Mouse (Mus musculus): ENCODE data around the gene Olfr97. TPM values are rescaled to one million over a fixed set of nuclear protein-coding genes. Genes with fewer than 3 reads are reported as not detected.

Olfr97 gene
- polyA plus RNA-seq (2015; fragmentation: Nextera tagmentation; extraction: Ambion mirVana), result not detected in 2 replicates

DNA sequence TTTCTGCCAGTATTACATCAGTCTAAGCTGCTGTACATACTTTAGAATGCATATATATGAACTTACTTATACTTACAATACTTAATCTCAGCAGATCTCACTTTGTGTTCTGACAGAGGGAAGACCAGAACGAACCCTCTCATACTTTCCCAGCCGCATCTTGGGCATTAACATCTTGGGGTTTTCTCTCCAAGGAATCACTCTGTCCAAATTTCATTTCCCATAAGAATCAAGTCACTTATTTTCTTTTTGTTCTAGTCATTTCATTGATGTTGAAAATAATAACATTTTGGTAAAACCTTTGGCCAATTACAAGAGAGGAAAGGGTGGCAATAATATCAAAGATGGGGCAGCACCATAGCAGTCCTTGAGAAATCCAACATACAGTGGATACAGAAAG, at the start of gene Olfr97:
Olfr97 (minus strand) TSS at position 101 of the 400 bp plus-strand sequence.

GRCm38 (mm10) chr17:37283360-37283759, 46.2 kb upstream of the Olfr97 start, which contains the start of gene Olfr99:
Gene Olfr99, minus strand, starts transcription at chr17:37283460.

DNA sequence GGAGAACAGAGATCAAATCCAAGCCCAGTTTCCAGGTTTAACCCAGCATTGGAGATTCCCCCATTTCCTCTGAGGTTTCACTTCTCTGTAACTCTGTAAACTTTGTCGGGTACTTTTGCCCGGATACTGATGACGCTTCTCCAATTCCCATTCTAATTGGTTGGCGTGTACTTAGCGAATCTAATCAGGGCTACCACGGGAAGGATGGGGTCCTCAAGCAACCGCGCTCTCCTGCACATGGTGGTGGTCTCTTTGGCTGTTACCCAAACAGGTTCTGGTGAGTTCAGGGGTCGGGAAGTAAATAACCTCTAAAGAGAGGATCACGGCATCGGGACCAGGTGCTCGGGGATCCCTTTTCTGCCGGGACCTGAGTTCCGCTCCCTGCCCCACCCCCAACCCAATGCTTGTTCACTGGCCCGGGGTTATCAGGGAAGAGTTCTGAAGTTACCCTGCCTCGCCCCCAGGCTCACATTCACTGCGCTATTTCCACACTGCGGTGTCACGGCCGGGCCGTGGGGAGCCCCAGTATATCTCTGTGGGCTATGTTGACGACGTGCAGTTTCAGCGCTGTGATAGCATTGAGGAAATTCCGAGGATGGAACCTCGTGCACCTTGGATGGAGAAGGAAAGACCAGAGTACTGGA, 33.0 kb upstream of the Olfr97 start, which contains the start of gene H2-M3:
H2-M3 (plus strand) TSS at position 163 of the 644 bp plus-strand sequence.

DNA sequence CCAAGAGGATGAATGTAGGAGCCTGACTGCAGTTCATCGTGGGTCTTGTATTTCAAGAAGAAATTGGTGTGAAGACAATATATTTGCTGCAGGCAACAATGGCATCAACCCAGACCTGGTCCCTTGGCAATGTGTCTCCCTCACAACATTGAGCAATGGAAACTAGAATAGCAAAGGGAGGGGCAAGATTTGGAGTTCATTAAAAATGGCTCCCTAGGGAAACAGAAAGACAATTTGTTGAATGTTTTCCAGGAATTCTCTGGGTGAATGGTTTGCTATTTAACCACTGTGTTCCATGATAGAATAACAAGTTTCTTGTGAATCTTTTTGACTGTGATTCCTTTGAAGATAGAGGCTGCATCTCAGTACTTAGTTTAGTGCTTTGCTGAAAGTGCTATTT, 26.5 kb upstream of the Olfr97 start, which contains the start of gene Olfr98:
Olfr98 (minus strand) TSS at position 124 of the 400 bp plus-strand sequence.

GRCm38 (mm10) chr17:37219846-37220245, 17.3 kb downstream of the Olfr97 start, which contains the start of gene Olfr96:
Gene Olfr96, plus strand, starts transcription at chr17:37220146.

DNA sequence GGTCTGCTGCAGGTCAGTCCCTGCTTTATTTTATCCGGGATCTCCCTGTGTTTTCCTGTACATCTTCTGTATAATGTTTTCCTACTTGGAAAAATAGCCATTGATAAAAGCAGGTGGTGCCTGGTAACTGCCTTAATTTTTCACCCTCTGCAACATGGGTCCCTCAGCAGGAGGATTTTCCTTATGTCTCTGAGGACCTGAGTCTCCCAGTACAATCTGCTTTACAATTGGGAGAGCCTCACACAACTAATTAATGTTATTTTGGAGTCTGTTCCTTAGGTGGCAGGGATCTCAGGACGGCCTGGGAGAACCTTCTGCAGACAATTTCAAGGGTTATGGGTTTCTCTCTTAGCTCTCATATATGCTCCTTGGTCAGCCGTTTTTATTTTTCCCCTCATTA, 24.1 kb downstream of the Olfr97 start, which contains the start of gene Olfr95:
Olfr95 (minus strand) TSS at position 101 of the 400 bp plus-strand sequence.

GRCm38 (mm10) chr17:37200894-37201293, 36.2 kb downstream of the Olfr97 start, which contains the start of gene Olfr94:
Gene Olfr94, minus strand, starts transcription at chr17:37200994.

GRCm38 (mm10) chr17:37193656-37194055, 43.5 kb downstream of the Olfr97 start, which contains the start of gene Ubd:
Gene Ubd, plus strand, starts transcription at chr17:37193892.

Other genes starting within 250 kb of the Olfr97 start
- gene H2-M5, start 247.8 kb downstream of the Olfr97 start, polyA plus RNA-seq (2015; fragmentation: Nextera tagmentation; extraction: Ambion mirVana), result 0.25 TPM in 1 of 2 replicates, not detected in the other
- 8.1 and 9.5 TPM in 2 replicates for gene Zfp57, start 236.2 kb downstream of the Olfr97 start, polyA plus RNA-seq (2015; fragmentation: Nextera tagmentation; extraction: Ambion mirVana)
- gene Mog, start 213.9 kb downstream of the Olfr97 start, polyA plus RNA-seq (2015; fragmentation: Nextera tagmentation; extraction: Ambion mirVana), result not detected in 2 replicates
- gene Gabbr1, start 191.4 kb downstream of the Olfr97 start, polyA plus RNA-seq (2015; fragmentation: Nextera tagmentation; extraction: Ambion mirVana), result 3.6 and 5.4 TPM in 2 replicates
- gene Olfr90, start 148.8 kb downstream of the Olfr97 start, polyA plus RNA-seq (2015; fragmentation: Nextera tagmentation; extraction: Ambion mirVana), result not detected in 2 replicates
- not detected in 2 replicates for gene Olfr91, start 139.1 kb downstream of the Olfr97 start, polyA plus RNA-seq (2015; fragmentation: Nextera tagmentation; extraction: Ambion mirVana)
- gene Olfr92, start 117.2 kb downstream of the Olfr97 start, polyA plus RNA-seq (2015; fragmentation: Nextera tagmentation; extraction: Ambion mirVana), result not detected in 2 replicates
- gene Olfr93, start 75.8 kb downstream of the Olfr97 start, polyA plus RNA-seq (2015; fragmentation: Nextera tagmentation; extraction: Ambion mirVana), result not detected in 2 replicates
- 0.28 TPM in 1 of 2 replicates, not detected in the other for gene Ubd, start 43.4 kb downstream of the Olfr97 start, polyA plus RNA-seq (2015; fragmentation: Nextera tagmentation; extraction: Ambion mirVana)
- not detected in 2 replicates for gene Olfr94, start 36.3 kb downstream of the Olfr97 start, polyA plus RNA-seq (2015; fragmentation: Nextera tagmentation; extraction: Ambion mirVana)
- not detected in 2 replicates for gene Olfr95, start 24.2 kb downstream of the Olfr97 start, polyA plus RNA-seq (2015; fragmentation: Nextera tagmentation; extraction: Ambion mirVana)
- gene Olfr96, start 17.2 kb downstream of the Olfr97 start, polyA plus RNA-seq (2015; fragmentation: Nextera tagmentation; extraction: Ambion mirVana), result not detected in 2 replicates
- not detected in 2 replicates for gene Olfr98, start 26.4 kb upstream of the Olfr97 start, polyA plus RNA-seq (2015; fragmentation: Nextera tagmentation; extraction: Ambion mirVana)
- 5.1 and 6.1 TPM in 2 replicates for gene H2-M3, start 32.9 kb upstream of the Olfr97 start, polyA plus RNA-seq (2015; fragmentation: Nextera tagmentation; extraction: Ambion mirVana)
- gene Olfr99, start 46.1 kb upstream of the Olfr97 start, polyA plus RNA-seq (2015; fragmentation: Nextera tagmentation; extraction: Ambion mirVana), result not detected in 2 replicates
- not detected in 2 replicates for gene Olfr101, start 67.0 kb upstream of the Olfr97 start, polyA plus RNA-seq (2015; fragmentation: Nextera tagmentation; extraction: Ambion mirVana)
- gene Olfr102, start 79.7 kb upstream of the Olfr97 start, polyA plus RNA-seq (2015; fragmentation: Nextera tagmentation; extraction: Ambion mirVana), result not detected in 2 replicates
- not detected in 2 replicates for gene Olfr103, start 102.4 kb upstream of the Olfr97 start, polyA plus RNA-seq (2015; fragmentation: Nextera tagmentation; extraction: Ambion mirVana)
- gene Olfr104-ps, start 122.3 kb upstream of the Olfr97 start, polyA plus RNA-seq (2015; fragmentation: Nextera tagmentation; extraction: Ambion mirVana), result not detected in 2 replicates
- gene Olfr105-ps, start 141.7 kb upstream of the Olfr97 start, polyA plus RNA-seq (2015; fragmentation: Nextera tagmentation; extraction: Ambion mirVana), result not detected in 2 replicates
- not detected in 2 replicates for gene Olfr106-ps, start 153.1 kb upstream of the Olfr97 start, polyA plus RNA-seq (2015; fragmentation: Nextera tagmentation; extraction: Ambion mirVana)
- not detected in 2 replicates for gene Olfr107, start 161.9 kb upstream of the Olfr97 start, polyA plus RNA-seq (2015; fragmentation: Nextera tagmentation; extraction: Ambion mirVana)
- gene Olfr108, start 208.2 kb upstream of the Olfr97 start, polyA plus RNA-seq (2015; fragmentation: Nextera tagmentation; extraction: Ambion mirVana), result not detected in 2 replicates
- gene Olfr109, start 221.6 kb upstream of the Olfr97 start, polyA plus RNA-seq (2015; fragmentation: Nextera tagmentation; extraction: Ambion mirVana), result not detected in 2 replicates
- 0.16 TPM in 1 of 2 replicates, not detected in the other for gene H2-M2, start 246.2 kb upstream of the Olfr97 start, polyA plus RNA-seq (2015; fragmentation: Nextera tagmentation; extraction: Ambion mirVana)